Mouse (Mus musculus) regulatory T cell (primary cell): ENCODE measurements around the gene 1700049E17Rik2.
"Not testable (repeated sequence)": the region's sequence is repeated elsewhere in the genome, so short reads cannot be mapped to it uniquely, and the experiment has no call there.

Experiments
- in situ Hi-C: fragments of 300-600 bp; cut with MboI, MseI; formaldehyde crosslinking; loops from one replicate; pipeline ENCODE4 v1.15.1; 2025; ENCODE audit warnings: high pct_unique_total_duplicates

Gene 1700049E17Rik2

GRCm38 (mm10) chr14:41572911-41573310 is at the start of gene 1700049E17Rik2:
Gene 1700049E17Rik2, plus strand, starts transcription at chr14:41573211.
- in situ Hi-C loops, result loop anchor here (10.0 kb wide), 1 partner anchor 1542 kb away; no protein-coding TSS in a partner anchor

DNA sequence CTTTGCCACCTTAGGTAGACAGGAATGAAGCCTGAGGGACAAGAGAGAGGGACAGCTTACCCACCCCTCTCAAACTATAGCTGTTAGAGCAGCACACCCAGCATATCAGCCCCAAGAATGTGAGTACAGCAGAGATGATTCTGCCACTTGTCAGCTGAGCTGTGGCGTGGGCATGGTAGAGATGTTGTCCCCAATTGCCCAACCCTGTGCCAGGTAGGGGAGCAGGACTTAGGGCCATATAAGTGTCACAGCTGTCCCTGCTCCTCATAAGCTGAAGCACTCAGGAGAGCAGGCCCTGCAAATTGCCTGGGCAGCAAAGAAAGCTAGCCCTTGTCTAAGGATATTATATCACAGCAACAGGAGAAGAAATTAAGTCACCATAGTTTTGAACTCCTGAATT is 48.3 kb upstream of the 1700049E17Rik2 start:
- in situ Hi-C loops, result loop anchor here (10.0 to 25.0 kb wide), 3 partner anchors 150 to 1513 kb away; no protein-coding TSS in a partner anchor

- in situ Hi-C loops, result loop anchor here (5.0 kb wide), 2 partner anchors 233 to 1742 kb away; no protein-coding TSS in a partner anchor
Measured at GRCm38 (mm10) chr14:41555483-41555882, 17.5 kb upstream of the 1700049E17Rik2 start, which contains the start of gene Gm7970. Gene Gm7970, minus strand, starts transcription at chr14:41555583.

DNA sequence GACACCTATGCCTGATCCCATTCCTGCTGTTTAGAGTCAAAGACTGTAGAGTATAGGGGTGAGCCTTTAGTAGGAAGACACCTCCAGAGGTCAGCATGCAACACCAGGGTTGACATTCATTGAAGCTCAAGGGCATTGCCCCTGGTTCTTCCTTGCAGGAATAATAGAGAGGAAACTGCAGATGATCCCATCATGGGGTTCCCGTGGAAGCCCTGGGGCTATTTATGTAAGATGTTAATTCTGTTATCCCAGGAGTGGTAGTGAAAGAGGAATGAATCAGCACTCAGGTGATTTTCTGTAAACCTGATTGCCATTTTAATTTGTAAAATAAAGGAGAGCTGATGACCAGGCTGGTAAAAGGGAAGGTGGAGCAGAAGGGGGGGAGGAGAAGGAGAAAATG is 13.3 kb downstream of the 1700049E17Rik2 start:
- in situ Hi-C loops, result loop anchor here (10.0 kb wide), 1 partner anchor 348 kb away; no protein-coding TSS in a partner anchor

DNA sequence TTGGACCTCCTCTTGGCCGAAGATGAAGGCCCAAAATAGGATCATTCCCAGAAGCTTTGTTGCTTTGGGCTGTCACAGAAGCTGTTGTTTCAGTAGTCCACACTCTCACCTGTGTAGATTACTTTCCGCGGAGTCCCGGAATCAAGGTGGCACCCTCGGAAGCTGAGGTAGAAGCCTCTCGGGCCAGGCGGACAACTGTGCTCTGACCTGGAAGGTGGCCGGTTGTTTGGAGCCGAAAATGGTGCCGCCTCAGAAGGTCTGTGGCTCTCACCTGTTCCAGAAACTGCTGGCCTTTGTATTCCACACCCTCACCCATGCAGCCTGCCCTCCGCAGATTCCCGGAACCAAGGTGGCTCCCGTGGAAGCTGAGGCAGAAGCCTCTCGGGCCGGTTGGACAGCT is 27.9 kb downstream of the 1700049E17Rik2 start:
- in situ Hi-C loops, result not testable (repeated sequence)

GRCm38 (mm10) chr14:41610690-41611089 is 37.7 kb downstream of the 1700049E17Rik2 start:
- in situ Hi-C loops, result not testable (repeated sequence)

DNA sequence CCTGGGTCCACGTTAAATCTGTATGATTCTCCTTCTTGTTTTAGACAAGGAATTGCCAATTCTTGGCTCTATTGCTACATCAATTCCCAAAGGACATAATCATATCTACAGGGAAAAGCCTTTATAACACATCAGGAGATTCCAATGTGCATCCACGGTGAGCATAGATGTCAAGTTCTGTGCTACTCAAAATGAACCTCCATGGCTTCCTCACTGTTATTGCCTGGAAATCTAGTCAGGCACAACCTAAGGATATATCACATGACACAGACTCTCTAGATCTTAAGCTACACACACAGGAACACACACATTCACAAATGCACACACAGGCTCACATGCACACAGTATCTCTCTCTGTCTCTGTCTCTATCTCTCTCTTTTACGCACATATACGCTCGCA is 49.5 kb downstream of the 1700049E17Rik2 start:
- in situ Hi-C loops, result loop anchor here (5.0 kb wide), 1 partner anchor 1955 kb away; the partner anchor contains the start of gene Gm17654

GRCm38 (mm10) chr14:41624512-41624911 is 51.5 kb downstream of the 1700049E17Rik2 start, which contains the start of gene Gm3072:
Gene Gm3072, minus strand, starts transcription at chr14:41624612.
- in situ Hi-C loops, result loop anchor here (5.0 kb wide), 1 partner anchor 1953 kb away; the partner anchor contains the start of gene Gm17654

DNA sequence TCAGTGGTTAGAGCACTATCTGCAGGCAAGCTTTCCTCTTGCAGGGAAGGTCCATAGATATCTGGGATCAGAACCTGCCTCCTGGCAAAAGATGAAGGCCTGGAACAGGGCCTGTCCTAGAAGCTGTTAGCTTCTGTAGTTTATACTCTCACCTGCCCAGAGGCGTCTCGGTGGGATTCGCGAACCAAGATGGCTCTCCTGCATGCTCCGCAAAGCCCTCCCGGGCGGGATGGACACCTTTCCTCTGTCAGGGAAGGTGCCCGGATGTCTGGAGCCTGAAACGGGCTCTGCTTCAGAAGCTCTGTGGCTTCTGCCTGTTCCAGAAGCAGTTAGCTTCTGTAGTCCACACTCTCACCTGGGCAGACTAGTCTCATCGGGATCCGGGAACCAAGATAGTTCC is 57.1 kb downstream of the 1700049E17Rik2 start:
- in situ Hi-C loops, result loop anchor here (5.0 to 25.0 kb wide), 3 partner anchors 132 to 1702 kb away; partner anchors contain the start of genes Gm47189 and Gm7929
